In the genomic region with DNA sequence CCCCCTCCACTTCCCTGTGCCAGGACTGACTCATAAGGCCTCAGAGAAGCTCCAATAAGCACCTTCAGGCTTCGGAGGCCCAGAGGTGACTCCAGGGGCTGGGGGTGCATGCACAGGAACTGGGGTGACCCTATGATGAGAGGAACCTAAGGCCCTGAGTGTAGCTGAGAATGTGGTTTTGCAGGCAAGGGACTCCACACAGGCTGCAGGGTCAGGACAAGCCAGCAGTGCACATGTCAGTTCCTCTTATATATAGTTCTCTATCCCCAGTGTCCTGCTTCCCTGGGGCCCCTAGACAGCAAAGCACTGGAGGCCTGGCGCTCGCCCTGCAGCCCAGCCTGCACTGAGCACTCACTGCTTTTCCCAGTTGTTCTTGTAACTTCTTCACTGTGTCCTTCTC, we compare ENCODE assay signal across 19 mouse cellular contexts. TPM values are rescaled to one million over a fixed set of nuclear protein-coding genes. Genes with fewer than 3 reads are reported as not detected.
DNase-seq lines count a peak whose midpoint lies in the region; ATAC-seq lines count a peak whose summit lies in the region.
"Had no signal": no experiment of that assay in that cellular context is flagged by ENCODE, and none has a peak within 500 bp of the region (broad histone marks: within the 10 kb centered on the region; RNA-seq: fewer than 3 reads in every experiment).

No protein-coding gene starts in this region.

- peak overlapping the region; percentile 3; the same call in 1 of the 2 replicates for H3K27ac ChIP-seq in kidney, embryonic 14.5 days (ENCODE audit: low read depth, low read length)
- 0 out of 2 replicates have a peak overlapping the region, but pooled peaks have one; percentile 17 for H3K27ac ChIP-seq in intestine, embryonic 15.5 days
- H3K27ac ChIP-seq: embryonic facial prominence, embryonic 15.5 days; hindbrain, embryonic 13.5 days; liver, embryonic 12.5 days; macrophage had no signal

- no peaks in the 10 kb centered on the region for H3K9me3 ChIP-seq in kidney, embryonic 14.5 days (ENCODE audit: control insufficient read depth, low read length)
- no peaks in the 10 kb centered on the region for H3K9me3 ChIP-seq in intestine, embryonic 15.5 days
- H3K9me3 ChIP-seq: embryonic facial prominence, embryonic 15.5 days; hindbrain, embryonic 13.5 days; liver, embryonic 12.5 days had no signal

- H3K4me2 ChIP-seq in kidney, embryonic 14.5 days (replicated peaks; ENCODE audit: low read depth, low read length): no peak overlapping the region
- H3K4me2 ChIP-seq in intestine, embryonic 15.5 days (replicated peaks): no peak overlapping the region
- H3K4me2 ChIP-seq: embryonic facial prominence, embryonic 15.5 days; hindbrain, embryonic 13.5 days; liver, embryonic 12.5 days; midbrain, embryonic 11.5 days had no signal

- H3K27me3 ChIP-seq in kidney, embryonic 14.5 days (ENCODE audit: control insufficient read depth, insufficient read depth, low read length): no peaks in the 10 kb centered on the region
- H3K27me3 ChIP-seq in intestine, embryonic 15.5 days (replicated peaks): no peaks in the 10 kb centered on the region
- H3K27me3 ChIP-seq: embryonic facial prominence, embryonic 15.5 days; hindbrain, embryonic 13.5 days; liver, embryonic 12.5 days had no signal

- no peak overlapping the region for H3K9ac ChIP-seq in kidney, embryonic 14.5 days (ENCODE audit: low read depth, low read length)
- no peak overlapping the region for H3K9ac ChIP-seq in intestine, embryonic 15.5 days
- H3K9ac ChIP-seq: embryonic facial prominence, embryonic 15.5 days; hindbrain, embryonic 13.5 days; liver, embryonic 12.5 days had no signal

- WGBS in kidney, embryonic 14.5 days: 76% methylated on average over 3 of the region's 3 CpGs
- WGBS in intestine, embryonic 15.5 days: 84% methylated on average over 3 of the region's 3 CpGs

- H3K4me1 ChIP-seq in kidney, embryonic 14.5 days (ENCODE audit: control insufficient read depth, insufficient read depth, low read length): no peaks in the 10 kb centered on the region
- no peaks in the 10 kb centered on the region for H3K4me1 ChIP-seq in intestine, embryonic 15.5 days (replicated peaks)
- H3K4me1 ChIP-seq: hindbrain, embryonic 13.5 days had no signal

- peaks cover 95% of the 10 kb centered on the region for H3K36me3 ChIP-seq in kidney, embryonic 14.5 days (ENCODE audit: control insufficient read depth, insufficient read depth, low read length)
- H3K36me3 ChIP-seq in intestine, embryonic 15.5 days: peaks cover 89% of the 10 kb centered on the region

- DNase-seq in heart, adult 11 months: peak; percentile 92
- DNase-seq in heart, postnatal 10 days: no peak
- DNase-seq in kidney, adult 11 months: no peak
- no peak for DNase-seq in adrenal gland, adult (ENCODE audit: inconsistent age in 2 of 2, low spot score in 1 of 2)
- no peak for DNase-seq in left cerebral cortex, adult 8-10 months (ENCODE audit: low spot score in 2 of 2)
- DNase-seq: adrenal gland, adult 2 months; cerebellum, postnatal 36 days; kidney, postnatal 25 days; left cerebral cortex, postnatal 4 days; right cerebral cortex, postnatal 25 days had no signal

- intact Hi-C loops in heart, postnatal 10 days (cut with DNase I): no loop called here

- no peak overlapping the region for H3K4me3 ChIP-seq in kidney, embryonic 14.5 days (ENCODE audit: low read length)
- no peak overlapping the region for H3K4me3 ChIP-seq in intestine, embryonic 15.5 days (replicated peaks)
- H3K4me3 ChIP-seq: embryonic facial prominence, embryonic 15.5 days; hindbrain, embryonic 13.5 days; liver, embryonic 12.5 days had no signal

- peak; percentile 7; the same call in 1 of the 2 replicates for ATAC-seq in kidney, embryonic 14.5 days (ENCODE audit: low FRiP score, low TSS enrichment)
- ATAC-seq in granulocyte monocyte progenitor cell, adult 5-6 weeks (replicated peaks; ENCODE audit: poor library complexity, severe bottlenecking): peak; percentile 14; the same call in 1 of the 2 replicates
- no peak for ATAC-seq in intestine, embryonic 15.5 days
- ATAC-seq: inflammation-experienced regulatory T-cells, adult 6 months; liver, embryonic 12.5 days had no signal

RNA-seq across cellular contexts. Expression of gene Dstn, which starts 32.9 kb away (rescaled TPM):
- total RNA-seq in heart, postnatal 10 days (2021): 100 to 1,000 TPM; 486 to 498 TPM
- polyA plus RNA-seq in kidney, embryonic 14.5 days (2014; fragmentation: Nextera tagmentation; extraction: Ambion mirVana): 319 and 404 TPM in 2 replicates
- 285 and 354 TPM in 2 replicates for total RNA-seq in granulocyte monocyte progenitor cell, adult 5-6 weeks (2014; fragmentation: Nextera tagmentation)
- total RNA-seq in granulocyte monocyte progenitor cell, adult 5-6 weeks (2017): 581 and 644 TPM in 2 replicates
- 674 and 711 TPM in 2 replicates for polyA plus RNA-seq in intestine, embryonic 15.5 days (2015; fragmentation: Nextera tagmentation; extraction: Ambion mirVana)
- total RNA-seq in left cerebral cortex, adult 8-10 months (2022): 100 to 1,000 TPM; 158 to 180 (median 166) TPM
